Mouse (Mus musculus) megakaryocyte, embryonic 14.5 days (primary cell): Measurements from ENCODE around the gene Smad9.

Experiments used
- FLI1 ChIP-seq: IDR thresholded peaks from 2 replicates; pipeline ENCODE4 v1.6.1; 2012; ENCODE audit warnings: low read length, inconsistent platforms, mixed read lengths
- GATA1 ChIP-seq: IDR thresholded peaks from 3 replicates; pipeline ENCODE4 v1.6.1; 2012; ENCODE audit warnings: mixed read lengths, low read length, inconsistent platforms, borderline replicate concordance

- TF ChIP-seq GATA1 (no peak), FLI1 (no peak)
Observed at GRCm38 (mm10) chr3:54717348-54717747, 38.0 kb upstream of the Smad9 start.
